Mouse (Mus musculus) T-helper 2 cell (primary cell): Measurements from ENCODE around the gene Neo1.

ENCODE experiments used
- in situ Hi-C: fragments of 300-600 bp; cut with MboI, MseI; formaldehyde crosslinking; loops from one replicate; pipeline ENCODE4 v1.15.1; 2025; ENCODE audit warnings: high pct_unique_total_duplicates

The Neo1 gene

DNA sequence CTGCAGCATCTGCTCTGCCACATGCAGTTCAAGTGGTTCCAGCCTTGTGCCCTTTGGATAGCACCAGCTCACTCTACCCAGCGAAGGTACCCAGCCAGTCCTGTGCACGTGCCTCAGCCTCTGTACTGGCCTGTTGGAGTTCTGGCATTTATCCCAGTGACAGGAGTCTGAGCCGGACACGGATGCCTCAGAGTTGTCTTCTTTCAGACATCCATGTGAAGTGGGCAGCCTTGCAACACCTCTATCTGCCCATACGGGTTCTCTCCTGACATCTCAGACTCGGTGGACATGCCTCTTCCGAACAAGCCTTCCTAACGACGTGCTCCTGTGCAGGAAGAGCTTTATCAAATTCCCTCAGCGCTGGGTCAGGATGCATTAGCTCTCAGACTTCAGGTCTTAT is 165.1 kb downstream of the Neo1 start:
- in situ Hi-C loops = no loop called here

DNA sequence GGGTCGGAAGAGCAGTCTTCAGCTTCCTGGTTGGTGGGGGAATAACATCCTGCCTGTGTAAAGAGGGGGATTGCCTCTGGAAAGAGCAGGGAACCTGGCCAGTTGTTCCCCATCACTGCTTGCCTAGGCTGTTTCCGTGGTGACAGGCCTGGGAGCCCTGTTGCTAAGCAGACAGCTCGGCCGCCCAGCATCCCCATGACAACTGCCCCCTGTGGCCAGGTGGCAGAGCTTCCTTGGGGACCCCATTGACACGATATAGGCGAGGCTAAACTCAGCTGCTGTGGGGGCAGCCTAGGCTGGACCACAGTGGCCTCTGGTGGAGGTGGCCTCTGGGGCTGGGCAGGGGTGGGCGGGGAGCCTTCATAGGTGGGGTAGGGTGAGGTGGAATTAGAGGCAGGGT is 172.4 kb downstream of the Neo1 start:
- in situ Hi-C loops = loop anchor here (10.0 kb wide), 1 partner anchor 1721 kb away; no protein-coding TSS in a partner anchor

DNA sequence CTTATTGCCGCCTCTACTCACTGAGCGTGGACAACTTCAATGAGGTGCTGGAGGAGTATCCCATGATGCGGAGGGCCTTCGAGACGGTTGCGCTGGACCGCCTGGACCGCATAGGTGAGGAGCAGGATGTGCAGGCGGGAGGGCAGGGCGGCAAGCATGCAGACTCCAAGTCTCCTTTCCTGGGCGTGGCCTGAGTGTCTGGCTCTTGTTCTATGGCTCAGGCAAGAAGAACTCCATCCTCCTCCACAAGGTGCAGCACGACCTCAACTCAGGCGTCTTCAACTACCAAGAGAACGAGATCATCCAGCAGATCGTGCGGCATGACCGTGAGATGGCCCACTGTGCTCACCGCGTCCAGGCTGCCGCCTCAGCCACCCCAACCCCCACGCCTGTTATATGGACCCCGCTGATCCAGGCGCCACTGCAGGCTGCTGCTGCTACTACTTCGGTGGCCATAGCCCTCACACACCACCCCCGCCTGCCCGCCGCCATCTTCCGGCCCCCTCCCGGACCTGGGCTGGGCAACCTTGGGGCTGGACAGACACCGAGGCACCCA is 177.1 kb downstream of the Neo1 start:
- in situ Hi-C loops = loop anchor here (5.0 kb wide), 1 partner anchor 467 kb away; no protein-coding TSS in a partner anchor

GRCm38 (mm10) chr9:58854931-58855330 is 181.3 kb downstream of the Neo1 start:
- in situ Hi-C loops = loop anchor here (5.0 kb wide), 1 partner anchor 463 kb away; no protein-coding TSS in a partner anchor

- in situ Hi-C loops = no loop called here
Observed at GRCm38 (mm10) chr9:58849576-58850315, 186.5 kb downstream of the Neo1 start.

- in situ Hi-C loops = no loop called here
Observed at GRCm38 (mm10) chr9:58847676-58848075, 188.6 kb downstream of the Neo1 start.

DNA sequence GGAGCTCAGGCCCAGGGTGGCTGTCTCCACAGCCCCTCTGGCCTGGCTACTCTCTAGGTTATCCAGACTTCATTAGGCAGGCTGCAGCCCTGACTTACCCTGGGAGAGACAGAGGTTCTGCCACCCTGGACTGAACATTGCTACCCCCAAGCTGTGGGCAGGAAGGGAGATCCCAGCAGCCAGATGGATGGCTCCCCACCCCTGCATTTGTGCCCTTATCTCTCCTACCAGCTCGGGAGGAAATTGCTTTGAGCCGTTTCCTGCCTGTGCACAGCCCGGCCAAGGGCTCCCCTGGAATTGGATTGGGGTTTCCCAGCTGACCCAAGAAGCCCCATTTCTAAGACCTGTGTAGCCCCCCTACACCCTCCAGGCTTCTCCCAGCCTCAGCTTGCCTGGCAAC is 189.2 kb downstream of the Neo1 start:
- in situ Hi-C loops = no loop called here

GRCm38 (mm10) chr9:58844597-58844996 is 191.6 kb downstream of the Neo1 start:
- in situ Hi-C loops = no loop called here

- in situ Hi-C loops = no loop called here
Observed at GRCm38 (mm10) chr9:58841655-58842054, 194.6 kb downstream of the Neo1 start.

- in situ Hi-C loops = loop anchor here (10.0 kb wide), 1 partner anchor 876 kb away; no protein-coding TSS in a partner anchor
Observed at GRCm38 (mm10) chr9:58838504-58838903, 197.7 kb downstream of the Neo1 start.

- in situ Hi-C loops = loop anchor here (10.0 kb wide), 1 partner anchor 878 kb away; no protein-coding TSS in a partner anchor
Observed at GRCm38 (mm10) chr9:58837174-58837573, 199.1 kb downstream of the Neo1 start.

DNA sequence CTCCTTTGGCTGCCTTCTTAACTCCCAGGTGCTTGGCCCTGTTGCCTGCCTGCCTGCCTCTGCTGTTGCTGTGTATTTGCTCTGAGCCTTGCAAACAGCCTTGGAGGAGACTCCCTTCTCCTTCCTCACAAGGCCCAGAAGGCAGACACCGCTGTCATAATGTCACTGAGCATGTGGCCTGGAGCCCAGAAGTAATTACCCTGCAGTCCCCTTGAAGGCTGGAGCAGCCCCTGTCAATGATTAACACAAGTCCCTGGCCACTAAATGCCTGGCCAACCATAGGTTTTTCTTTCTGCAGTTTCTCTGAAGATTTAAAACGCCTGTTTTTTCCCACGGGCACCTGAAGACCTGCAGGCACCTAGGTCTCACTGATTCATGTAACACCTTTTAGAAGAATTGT is 203.3 kb downstream of the Neo1 start:
- in situ Hi-C loops = loop anchor here (10.0 kb wide), 1 partner anchor 882 kb away; no protein-coding TSS in a partner anchor

GRCm38 (mm10) chr9:58829627-58830026 is 206.6 kb downstream of the Neo1 start:
- in situ Hi-C loops = loop anchor here (10.0 kb wide), 1 partner anchor 885 kb away; no protein-coding TSS in a partner anchor
